Mouse (Mus musculus) gastrocnemius, adult 2 months (tissue): ENCODE data around the gene Thpo. TPM values are rescaled to one million over a fixed set of nuclear protein-coding genes. Genes with fewer than 3 reads are reported as not detected.

Experiments used
- DNase-seq: peaks from one replicate; pipeline ENCODE4 v3.0.0; 2022
- H3K27ac ChIP-seq: fragments of 200-600 bp; 2 replicates; pipeline ENCODE4 v1.8.1; 2022; ENCODE audit warnings: mild to moderate bottlenecking
- H3K4me3 ChIP-seq: fragments of 200-600 bp; 2 replicates; pipeline ENCODE4 v1.8.1; 2022; ENCODE audit warnings: mild to moderate bottlenecking, moderate library complexity
- CTCF ChIP-seq: fragments of 200-600 bp; IDR thresholded peaks from 2 replicates; pipeline ENCODE4 v1.8.1; 2022; ENCODE audit warnings: antibody characterized with exemption, mild to moderate bottlenecking, moderate library complexity
- intact Hi-C: fragments of 180-260 bp; cut with DNase I; formaldehyde crosslinking; loops from one replicate; pipeline ENCODE4 v1.15.1; 2025
- total RNA-seq, 2 experiments: library from RNA; stranded (reverse); gene quantifications; 2 replicates each; pipeline ENCODE4 v1.2.3; 2021

Thpo gene
- total RNA-seq, 2 experiments from 2014 or later = 5.1 to 6.3 TPM

DNA sequence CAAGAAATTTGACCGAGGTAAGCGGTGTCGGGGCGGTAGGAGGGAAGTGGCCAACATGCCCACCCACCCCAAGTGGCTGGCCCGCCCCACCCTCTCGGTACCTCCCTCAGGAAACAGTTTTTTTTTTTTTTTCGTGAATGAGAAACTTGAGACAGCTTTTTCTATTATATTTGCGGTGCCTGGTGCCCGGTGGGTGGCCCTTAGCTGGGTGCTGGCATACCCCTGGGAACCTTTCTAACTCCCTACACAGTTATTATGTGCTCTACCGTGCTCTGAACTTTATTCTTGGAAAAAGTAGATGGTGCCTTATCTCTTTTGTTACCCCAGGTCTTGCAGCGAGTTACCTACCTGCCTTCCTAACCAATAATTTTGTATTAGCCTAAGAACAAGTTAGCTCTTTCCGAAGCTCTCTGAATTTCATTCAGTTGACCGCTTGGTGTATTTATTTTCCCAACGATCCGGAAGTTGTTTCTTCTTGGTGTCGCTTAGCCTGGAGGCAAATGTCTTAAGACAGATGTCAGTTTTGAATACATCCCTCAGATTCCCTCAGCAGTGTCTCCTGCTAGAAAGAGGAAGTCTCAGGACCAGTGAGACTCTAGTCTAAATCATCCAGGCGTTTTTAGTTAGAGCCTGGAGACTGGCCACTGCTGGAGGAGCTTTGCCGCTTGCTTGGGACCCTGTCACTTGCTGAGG is 16.2 kb downstream of the Thpo start:
- no peak for TF ChIP-seq CTCF
- no peak for DNase-seq
- H3K27ac ChIP-seq = peak overlapping the region; percentile 93
- intact Hi-C loops = no loop called here
- H3K4me3 ChIP-seq = peak overlapping the region; percentile 80

DNA sequence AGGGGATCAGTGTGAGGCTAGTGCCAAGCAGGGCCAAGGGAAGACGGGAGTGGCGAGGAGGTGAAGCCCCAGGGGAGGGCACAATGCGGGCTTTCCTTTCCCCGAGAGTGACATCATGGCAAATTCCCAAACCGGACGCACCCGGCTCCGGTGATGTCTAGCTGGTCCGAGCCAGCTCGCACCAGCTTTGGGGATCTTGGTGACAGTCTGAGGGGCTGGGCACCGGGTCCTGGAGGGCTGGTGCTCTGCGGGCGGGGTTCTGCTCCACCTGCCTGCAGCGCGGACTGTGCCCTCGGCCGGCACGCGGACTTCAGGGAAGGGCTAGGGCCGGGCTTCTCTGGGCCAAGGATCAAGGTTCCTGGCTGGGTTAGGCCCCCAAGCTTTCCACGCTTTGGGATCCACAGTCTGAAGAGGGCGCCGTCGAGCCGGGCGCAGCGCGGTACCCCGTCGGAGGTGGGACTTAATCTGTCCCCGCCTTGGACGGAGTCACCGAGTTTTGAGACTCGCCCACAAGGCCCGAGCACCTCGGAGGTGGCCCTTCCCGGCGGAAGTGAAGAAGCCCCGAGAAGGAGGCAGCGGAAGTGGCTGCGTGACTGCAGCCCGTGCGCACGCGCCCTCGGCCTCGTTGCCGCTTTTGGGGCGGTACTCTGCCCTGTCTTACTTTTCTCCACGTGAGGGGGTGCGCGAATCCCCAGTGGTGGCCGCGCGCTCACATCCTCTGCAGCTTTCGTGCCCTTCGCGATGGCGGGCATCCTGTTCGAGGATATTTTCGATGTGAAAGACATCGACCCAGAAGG is 16.9 kb downstream of the Thpo start, which contains the start of the genes Polr2h and Clcn2:
Gene Polr2h (plus strand): TSS at position 485 of the 797 bp plus-strand sequence.
Gene Clcn2 (minus strand): TSS at position 566 of the 797 bp plus-strand sequence.
- intact Hi-C loops = no loop called here
- Histone ChIP-seq H3K27ac (peak within 1 kb of the TSS; percentile 93), H3K4me3 (peak within 1 kb of the TSS; percentile 80)
- peak; percentile 84 for TF ChIP-seq CTCF
- peak; percentile 98 for DNase-seq

GRCm38 (mm10) chr16:20716841-20717180 is 17.5 kb downstream of the Thpo start:
- DNase-seq = no peak
- peak overlapping the region; percentile 93 for H3K27ac ChIP-seq
- no peak for TF ChIP-seq CTCF
- intact Hi-C loops = no loop called here
- peak overlapping the region; percentile 80 for H3K4me3 ChIP-seq

- Histone ChIP-seq H3K4me3 (peak overlapping the region; percentile 80), H3K27ac (peak overlapping the region; percentile 93)
- peak; percentile 86 for DNase-seq
- intact Hi-C loops = no loop called here
- peak; percentile 5; the same call in 1 of the 2 replicates for TF ChIP-seq CTCF
Observed at GRCm38 (mm10) chr16:20715976-20716840, 18.1 kb downstream of the Thpo start.

DNA sequence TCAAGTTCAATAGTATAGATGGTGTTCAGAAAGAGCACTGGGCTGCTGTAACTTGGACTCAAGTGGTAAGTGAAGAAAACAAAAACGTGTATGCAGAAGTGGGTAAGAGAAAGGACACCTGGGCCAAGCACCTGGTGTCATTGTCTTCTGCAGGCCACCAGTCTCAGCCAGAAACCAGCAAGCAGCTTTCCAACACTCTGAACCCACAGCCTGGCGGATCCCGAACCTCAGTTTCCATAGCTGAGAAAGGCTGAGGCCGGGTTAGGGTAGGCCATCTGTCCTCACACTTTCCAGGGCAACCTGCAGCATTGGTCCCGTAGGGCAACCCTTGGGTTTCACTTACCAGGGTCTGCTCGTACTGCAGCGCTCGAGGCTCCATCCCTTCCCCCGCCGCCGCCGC is 18.7 kb downstream of the Thpo start:
- no peak for TF ChIP-seq CTCF
- H3K27ac ChIP-seq = peak overlapping the region; percentile 93
- intact Hi-C loops = no loop called here
- no peak for DNase-seq
- peak overlapping the region; percentile 80 for H3K4me3 ChIP-seq

GRCm38 (mm10) chr16:20715161-20715560 is 19.1 kb downstream of the Thpo start:
- DNase-seq = peak; percentile 13
- intact Hi-C loops = no loop called here

GRCm38 (mm10) chr16:20714307-20715080 is 19.8 kb downstream of the Thpo start:
- H3K4me3 ChIP-seq = no peak overlapping the region
- H3K27ac ChIP-seq = 0 out of 2 replicates have a peak overlapping the region, but pooled peaks have one; percentile 93
- intact Hi-C loops = no loop called here
- no peak for DNase-seq
- no peak for TF ChIP-seq CTCF

More at GRCm38 (mm10) chr16:20715161-20715560, 19.1 kb downstream of the Thpo start:
- no peak for TF ChIP-seq CTCF
- H3K27ac ChIP-seq = peak overlapping the region; percentile 93
- H3K4me3 ChIP-seq = peak overlapping the region; percentile 80

DNA sequence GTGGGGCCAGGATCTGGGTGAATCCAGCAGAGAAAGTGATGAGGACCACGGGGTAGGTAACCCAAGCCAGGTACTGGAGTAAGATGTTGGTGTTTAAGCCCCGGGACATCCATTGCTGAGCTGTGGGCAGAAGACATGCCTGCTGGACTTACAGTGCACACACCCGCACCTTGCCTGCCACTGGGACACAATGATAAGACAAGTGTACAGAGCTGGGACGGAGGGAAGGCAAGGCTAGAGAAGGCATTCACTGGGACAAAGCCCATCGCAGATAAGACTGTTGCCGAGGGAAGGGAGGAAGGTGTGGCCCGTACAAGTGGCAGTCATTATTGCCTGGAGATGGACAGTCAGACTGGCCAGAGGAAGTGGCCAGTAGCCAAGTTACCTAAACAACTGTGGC is 21.4 kb downstream of the Thpo start:
- no peak for DNase-seq
- Histone ChIP-seq H3K27ac (no peak overlapping the region), H3K4me3 (no peak overlapping the region)
- TF ChIP-seq CTCF = no peak
- intact Hi-C loops = no loop called here

- DNase-seq = no peak
- intact Hi-C loops = no loop called here
- H3K27ac ChIP-seq = no peak overlapping the region
- no peak for TF ChIP-seq CTCF
- H3K4me3 ChIP-seq = no peak overlapping the region
Observed at GRCm38 (mm10) chr16:20712190-20712589, 22.1 kb downstream of the Thpo start.

DNA sequence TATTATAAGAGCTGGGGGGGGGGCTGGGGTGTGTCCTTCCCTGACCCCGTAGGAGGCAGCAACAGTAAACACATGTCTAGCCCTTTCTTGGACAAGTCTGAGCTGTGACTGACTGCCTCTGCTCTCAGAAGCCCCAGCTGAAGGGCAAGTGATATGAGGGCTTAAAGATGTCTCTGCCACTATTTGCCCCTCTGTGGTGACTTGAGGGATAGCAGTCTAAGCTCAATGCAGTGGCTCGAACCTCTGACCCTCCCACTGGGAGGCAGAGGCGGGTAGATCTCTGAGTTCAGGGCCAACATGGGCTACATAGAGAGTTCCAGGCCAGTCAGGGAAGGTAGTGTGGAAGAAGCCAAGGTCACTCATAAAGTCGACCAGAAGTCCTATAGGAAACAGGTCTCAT is 23.5 kb downstream of the Thpo start:
- peak; percentile 15; the same call in 1 of the 2 replicates for TF ChIP-seq CTCF
- intact Hi-C loops = no loop called here

GRCm38 (mm10) chr16:20710370-20710769 is 23.9 kb downstream of the Thpo start:
- no peak for DNase-seq
- Histone ChIP-seq H3K4me3 (no peak overlapping the region), H3K27ac (no peak overlapping the region)
- TF ChIP-seq CTCF = no peak
- intact Hi-C loops = no loop called here

More for the DNA sequence above, 23.5 kb downstream of the Thpo start:
- no peak overlapping the region for H3K27ac ChIP-seq
- no peak overlapping the region for H3K4me3 ChIP-seq
- no peak for DNase-seq
